Mouse (Mus musculus) cerebellum, adult 2 months (tissue): ENCODE measurements around the gene Hnf1b.

Experiments used
- CTCF ChIP-seq: fragments of 200-500 bp; IDR thresholded peaks from 2 replicates; pipeline ENCODE4 v1.5.1; 2011; ENCODE audit warnings: low read depth, mild to moderate bottlenecking, control low read depth, low read length, moderate library complexity, borderline replicate concordance; ENCODE audit not compliant: insufficient read depth
- POLR2A ChIP-seq: fragments of 200-500 bp; IDR thresholded peaks from 2 replicates; pipeline ENCODE4 v1.6.1; 2011; ENCODE audit warnings: low read length, control low read depth, borderline replicate concordance; ENCODE audit not compliant: insufficient read depth

- no peak for TF ChIP-seq CTCF
- TF ChIP-seq POLR2A = no peak
Measured at GRCm38 (mm10) chr11:83817994-83818393, 31.9 kb upstream of the Hnf1b start.
